Mouse (Mus musculus) heart, adult 9 months (tissue): ENCODE measurements around the gene Baiap2l2.
"Not testable (repeated sequence)": the region's sequence is repeated elsewhere in the genome, so short reads cannot be mapped to it uniquely, and the experiment has no call there.

Source experiments
- DNase-seq, 2 experiments: peaks; one replicate each; pipeline ENCODE4 v3.0.0; 2022; ENCODE audit warnings: low spot score in 2 of 2

Gene Baiap2l2

GRCm38 (mm10) chr15:79261095-79261725 is 24.1 kb downstream of the Baiap2l2 start:
- no peak for DNase-seq

GRCm38 (mm10) chr15:79258521-79258920 is 26.8 kb downstream of the Baiap2l2 start:
- DNase-seq: no peak

GRCm38 (mm10) chr15:79254661-79255060 is 30.7 kb downstream of the Baiap2l2 start, which contains the start of gene Slc16a8:
Gene Slc16a8 (minus strand): TSS chr15:79254761.
- DNase-seq: no peak

- no peak for DNase-seq
Measured at GRCm38 (mm10) chr15:79252580-79252979, 32.8 kb downstream of the Baiap2l2 start.

- DNase-seq: no peak
Measured at GRCm38 (mm10) chr15:79251781-79252491, 33.4 kb downstream of the Baiap2l2 start.

GRCm38 (mm10) chr15:79251168-79251567 is 34.2 kb downstream of the Baiap2l2 start:
- DNase-seq: no peak

- no peak for DNase-seq
Measured at GRCm38 (mm10) chr15:79250236-79250635, 35.1 kb downstream of the Baiap2l2 start.

- DNase-seq: no peak
Measured at GRCm38 (mm10) chr15:79245321-79245720, 40.0 kb downstream of the Baiap2l2 start.

- DNase-seq: peak; percentile 30 to 38
Measured at GRCm38 (mm10) chr15:79244071-79244893, 41.1 kb downstream of the Baiap2l2 start.

- DNase-seq: peak; percentile 91 to 95
Measured at GRCm38 (mm10) chr15:79243234-79244042, 41.9 kb downstream of the Baiap2l2 start.

GRCm38 (mm10) chr15:79242574-79243233 is 42.6 kb downstream of the Baiap2l2 start:
- DNase-seq: no peak

- DNase-seq: peak; percentile 36 to 61
Measured at GRCm38 (mm10) chr15:79238036-79238435, 47.3 kb downstream of the Baiap2l2 start.

- no peak for DNase-seq
Measured at GRCm38 (mm10) chr15:79235268-79235667, 50.1 kb downstream of the Baiap2l2 start.

GRCm38 (mm10) chr15:79229058-79229821 is 56.1 kb downstream of the Baiap2l2 start, which contains the start of the genes Pick1 and Gm49486:
Gene Pick1 (plus strand): TSS chr15:79229173.
Gene Gm49486 (plus strand): TSS chr15:79229391.
- peak; percentile 89 to 90 for DNase-seq

GRCm38 (mm10) chr15:79225780-79226179 is 59.6 kb downstream of the Baiap2l2 start:
- not testable (repeated sequence) for DNase-seq

- DNase-seq: peak; percentile 84 to 87
Measured at GRCm38 (mm10) chr15:79224685-79225084, 60.7 kb downstream of the Baiap2l2 start.

GRCm38 (mm10) chr15:79223641-79224040 is 61.7 kb downstream of the Baiap2l2 start:
- DNase-seq: no peak

GRCm38 (mm10) chr15:79219572-79219971 is 65.8 kb downstream of the Baiap2l2 start:
- no peak for DNase-seq

- no peak for DNase-seq
Measured at GRCm38 (mm10) chr15:79216191-79216590, 69.1 kb downstream of the Baiap2l2 start.

GRCm38 (mm10) chr15:79213591-79213990 is 71.7 kb downstream of the Baiap2l2 start:
- DNase-seq: no peak
